Mouse (Mus musculus) C2C12 (cell line): ENCODE measurements around the gene Osbpl3.

Source experiments
- CTCF ChIP-seq: IDR thresholded peaks from one replicate; pipeline ENCODE4 v1.5.1; 2011; ENCODE audit not compliant: control insufficient read depth, insufficient read depth, insufficient read length
- USF1 ChIP-seq: IDR thresholded peaks from one replicate; pipeline ENCODE4 v1.6.1; 2011; ENCODE audit warnings: low read depth, mild to moderate bottlenecking, control low read depth, moderate library complexity

GRCm38 (mm10) chr6:50254723-50255184 is 201.2 kb downstream of the Osbpl3 start:
- TF ChIP-seq USF1 = peak; percentile 90
- TF ChIP-seq CTCF = no peak
